Mouse (Mus musculus) heart, embryonic 10.5 days (tissue): ENCODE results near the gene Esd. TPM values are rescaled to one million over a fixed set of nuclear protein-coding genes. Genes with fewer than 3 reads are reported as not detected.

Source experiments
- polyA plus RNA-seq: library from polyadenylated mRNA; unstranded; fragments of >200 nt; fragmentation: Nextera tagmentation; extraction: Ambion mirVana; gene quantifications from 2 replicates; pipeline ENCODE4 v1.2.1, GENCODE M21; 2016

The Esd gene
- polyA plus RNA-seq, 1 experiment from 2014 or later = 265 TPM

Other genes starting within 250 kb of the Esd start
- gene Htr2a, start 91.5 kb upstream of the Esd start, polyA plus RNA-seq = 0.20 and 0.37 TPM in 2 replicates
- gene Lrch1, start 215.6 kb downstream of the Esd start, polyA plus RNA-seq = 10.1 and 14.4 TPM in 2 replicates